Mouse (Mus musculus) E14TG2a.4 (cell line): ENCODE data around the gene 2310009B15Rik.

Experiments used
- CTCF ChIP-seq: conservative IDR thresholded peaks from 2 replicates; pipeline ENCODE4 v1.5.1; 2014; ENCODE audit warnings: low read length
- NANOG ChIP-seq: IDR thresholded peaks from 2 replicates; pipeline ENCODE4 v1.6.1; 2014; ENCODE audit warnings: borderline replicate concordance, low read length, mixed read lengths

- TF ChIP-seq CTCF (no peak), NANOG (no peak)
Observed at GRCm38 (mm10) chr1:138840440-138841305, 16.0 kb downstream of the 2310009B15Rik start.
